Mouse (Mus musculus) hematopoietic stem cell, adult 5-6 weeks (primary cell): ENCODE measurements around the gene Zbtb42. TPM values are rescaled to one million over a fixed set of nuclear protein-coding genes. Genes with fewer than 3 reads are reported as not detected.

Experiments used
- ATAC-seq, 2 experiments: fragments of 125-278 bp in 1 of 2; replicated peaks in 1 of 2; 2 replicates each; pipeline ENCODE4 v1.8.0; 2016 to 2017; ENCODE audit warnings: inconsistent platforms in 2 of 2, mild to moderate bottlenecking in 2 of 2, moderate number of reproducible peaks in 2 of 2, low read depth in 1 of 2, moderate TSS enrichment in 1 of 2; ENCODE audit not compliant: low FRiP score in 2 of 2, poor library complexity in 2 of 2, severe bottlenecking in 2 of 2, insufficient read depth in 1 of 2, low TSS enrichment in 1 of 2
- total RNA-seq: library from RNA; stranded (forward); fragments of 172-1452, 232-1000 nt; gene quantifications from 2 replicates; pipeline ENCODE4 v1.2.3, GENCODE M21; 2017

Gene Zbtb42
- total RNA-seq, 1 experiment from 2014 or later: 2.5 TPM

GRCm38 (mm10) chr12:112713984-112714383, 35.4 kb downstream of the Zbtb42 start:
- ATAC-seq: no peak

DNA sequence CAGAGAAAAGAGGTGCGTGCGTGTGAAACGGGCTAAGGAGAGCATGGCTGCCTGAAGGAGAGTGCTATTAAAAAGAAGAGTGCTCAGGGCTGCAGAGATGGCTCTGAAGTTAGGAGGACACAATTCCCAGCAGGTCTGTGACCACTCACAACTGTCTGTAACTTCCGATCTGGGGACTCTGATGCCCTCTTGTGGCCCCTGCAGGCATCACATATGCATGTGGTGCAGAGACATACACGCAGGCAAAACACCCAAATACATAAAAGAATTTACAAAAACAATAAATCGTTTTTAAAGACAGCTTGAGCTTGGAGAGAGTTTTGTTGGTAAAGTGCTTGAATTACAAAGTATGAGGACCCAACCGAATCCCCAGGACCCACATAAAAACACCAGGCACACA, 38.5 kb downstream of the Zbtb42 start:
- ATAC-seq: peak in 1 of 2 experiments; percentile 62; a peak in 2 of 4 replicates

GRCm38 (mm10) chr12:112718995-112719394, 40.4 kb downstream of the Zbtb42 start:
- ATAC-seq: no peak

DNA sequence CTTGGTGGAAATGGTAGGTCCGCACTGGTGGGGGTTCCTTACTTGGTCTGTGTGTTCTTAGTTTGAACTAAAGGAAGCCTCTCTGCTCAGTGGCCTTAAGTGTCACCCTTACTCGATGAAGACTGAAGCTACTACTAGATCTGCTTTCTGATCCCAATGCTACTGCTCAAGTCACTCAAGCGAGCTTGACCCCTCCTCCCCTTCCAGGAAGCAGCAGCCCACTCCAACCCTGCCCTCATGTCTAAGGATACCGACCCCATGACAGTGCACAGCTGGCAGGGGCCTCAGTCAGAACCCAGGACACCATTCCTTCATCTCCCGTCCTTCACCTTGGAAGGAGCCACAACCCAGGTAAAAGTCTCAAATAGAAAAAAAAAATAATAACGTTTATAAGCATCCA, 41.6 kb downstream of the Zbtb42 start, which contains the start of gene Cep170b:
TSS of gene Cep170b (plus strand) at position 240 of the 400 bp plus-strand sequence.
- no peak for ATAC-seq

DNA sequence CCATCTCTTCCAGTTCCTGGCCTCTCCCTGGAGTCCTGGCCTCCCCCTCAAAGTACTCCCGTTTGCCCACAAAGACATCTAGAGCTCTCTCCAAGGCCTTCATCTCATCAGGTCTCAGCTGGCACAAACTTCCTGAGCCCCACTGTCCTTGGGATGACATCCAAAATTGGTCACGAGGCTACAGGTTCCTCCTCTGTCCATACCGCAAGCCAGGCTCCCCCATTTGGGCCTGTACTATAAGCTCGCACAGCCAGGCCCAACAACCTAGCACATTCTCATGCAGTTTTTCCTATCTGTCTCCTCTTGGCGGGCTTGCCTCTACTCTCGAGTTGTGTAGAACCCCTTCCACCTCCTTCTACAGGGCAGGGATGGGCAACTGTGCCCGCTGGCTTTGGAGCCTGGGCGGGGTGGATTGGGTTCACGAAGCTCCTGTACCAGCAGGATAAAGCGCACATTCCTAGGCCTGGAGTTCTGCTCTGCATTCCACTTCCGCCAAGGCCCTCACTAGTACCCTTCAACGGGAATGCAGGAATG, 42.3 kb downstream of the Zbtb42 start:
- no peak for ATAC-seq

- no peak for ATAC-seq
Measured at GRCm38 (mm10) chr12:112721424-112722239, 43.0 kb downstream of the Zbtb42 start.

GRCm38 (mm10) chr12:112722240-112723027, 43.8 kb downstream of the Zbtb42 start:
- ATAC-seq: peak in 1 of 2 experiments; percentile 29; a peak in 1 of 4 replicates

- ATAC-seq: no peak; a peak in 1 of 4 replicates
Measured at GRCm38 (mm10) chr12:112723028-112723330, 44.4 kb downstream of the Zbtb42 start.

DNA sequence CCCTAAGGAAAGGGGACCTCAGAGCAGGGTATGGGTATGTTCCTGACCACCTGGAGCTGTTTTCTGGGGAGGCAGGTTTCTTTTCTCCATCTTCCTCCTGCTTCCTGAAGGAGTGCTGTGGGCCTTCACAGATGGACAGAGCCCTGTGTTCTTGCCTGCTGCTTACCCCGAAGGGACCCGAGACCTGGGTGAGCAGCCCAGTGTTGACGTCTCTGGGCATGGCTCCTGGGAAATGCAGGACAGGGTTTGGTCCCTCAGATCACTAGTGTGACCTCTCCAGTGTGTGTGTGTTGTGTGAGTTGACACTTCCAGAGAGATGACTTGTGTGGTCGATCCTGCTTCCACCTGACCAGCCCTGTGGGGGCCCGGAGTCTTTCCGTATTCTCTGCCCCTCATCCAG, 44.8 kb downstream of the Zbtb42 start:
- ATAC-seq: no peak

GRCm38 (mm10) chr12:112724077-112724805, 45.6 kb downstream of the Zbtb42 start:
- peak; percentile 66 to 74 for ATAC-seq

DNA sequence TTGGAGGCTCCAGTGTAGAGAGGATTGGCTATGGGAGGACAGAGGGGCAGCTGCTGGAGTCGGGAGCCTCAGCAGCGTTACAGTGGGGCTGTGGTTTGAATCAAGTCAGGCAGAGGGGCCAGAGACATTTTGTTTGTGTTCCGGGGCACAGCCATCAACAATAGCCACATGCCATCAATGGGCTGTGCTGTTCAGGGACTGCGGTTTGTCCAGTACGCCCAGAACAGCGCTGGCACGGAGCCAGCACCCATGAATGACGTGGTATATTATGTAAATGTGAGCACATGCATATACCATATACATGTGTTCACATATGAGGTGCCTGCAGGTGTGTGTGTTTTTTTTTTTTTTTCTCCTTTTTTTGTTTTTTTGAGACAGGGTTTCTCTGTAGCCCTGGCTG, 49.2 kb downstream of the Zbtb42 start:
- ATAC-seq: no peak

DNA sequence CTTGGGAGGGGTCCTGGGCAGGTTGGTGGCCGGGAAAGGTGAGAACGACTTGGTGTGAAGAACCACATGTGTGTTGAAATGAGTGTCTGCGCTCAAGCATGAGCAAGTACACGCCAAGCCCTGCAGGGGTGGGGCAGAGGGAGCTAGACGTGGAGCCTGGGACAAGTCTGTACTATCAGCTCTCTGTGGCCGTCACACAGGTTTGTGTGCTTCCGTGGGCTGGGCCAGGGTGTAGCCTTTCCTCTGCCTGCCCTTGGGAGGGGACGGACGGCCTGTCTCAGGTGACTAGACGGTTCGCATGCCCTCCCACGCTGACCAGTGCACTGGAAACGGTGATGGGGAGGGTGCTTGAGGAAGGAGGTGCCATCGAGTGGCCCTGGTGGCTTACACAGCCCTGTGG, 52.2 kb downstream of the Zbtb42 start:
- no peak for ATAC-seq

Other genes starting within 250 kb of the Zbtb42 start
- gene A530016L24Rik, start 189.4 kb upstream of the Zbtb42 start, total RNA-seq: not detected in 2 replicates
- not detected in 2 replicates for gene Tmem179, start 162.1 kb upstream of the Zbtb42 start, total RNA-seq
- 6.6 and 10.1 TPM in 2 replicates for gene Inf2, start 90.0 kb upstream of the Zbtb42 start, total RNA-seq
- gene Adssl1, start 58.8 kb upstream of the Zbtb42 start, total RNA-seq: 38.0 and 49.7 TPM in 2 replicates
- 146 and 161 TPM in 2 replicates for gene Siva1, start 34.1 kb upstream of the Zbtb42 start, total RNA-seq
- 84.1 and 92.3 TPM in 2 replicates for gene Akt1, start 3.9 kb upstream of the Zbtb42 start, total RNA-seq
- 7.3 and 7.4 TPM in 2 replicates for gene Cep170b, start 41.6 kb downstream of the Zbtb42 start, total RNA-seq
- gene Pld4, start 81.8 kb downstream of the Zbtb42 start, total RNA-seq: 3.1 and 13.6 TPM in 2 replicates
- 0.45 TPM in 1 of 2 replicates, not detected in the other for gene Ahnak2, start 123.8 kb downstream of the Zbtb42 start, total RNA-seq
- 0.75 and 2.0 TPM in 2 replicates for gene Clba1, start 130.1 kb downstream of the Zbtb42 start, total RNA-seq
- 51.3 and 54.0 TPM in 2 replicates for gene Cdca4, start 150.6 kb downstream of the Zbtb42 start, total RNA-seq
- 14.8 and 15.9 TPM in 2 replicates for gene Gpr132, start 189.4 kb downstream of the Zbtb42 start, total RNA-seq